In genomic region chr11:110537602-110538001, GRCm38 (mm10) we compare ENCODE assay signal across 8 mouse cellular contexts.
DNase-seq lines count a peak whose midpoint lies in the region; ATAC-seq and TF ChIP-seq lines count a peak whose summit lies in the region.

No protein-coding gene starts in this region.

- H3K9ac ChIP-seq in heart, embryonic 13.5 days: peak overlapping the region; percentile 71; the same call in 1 of the 2 replicates
- no peak overlapping the region for H3K9ac ChIP-seq in liver, embryonic 12.5 days
- H3K9ac ChIP-seq in stomach, embryonic 15.5 days: no peak overlapping the region

- H3K9me3 ChIP-seq in heart, embryonic 13.5 days: peaks cover 9% of the 10 kb centered on the region; the same call in 1 of the 2 replicates
- peaks cover 5% of the 10 kb centered on the region; the same call in 1 of the 2 replicates for H3K9me3 ChIP-seq in liver, embryonic 12.5 days (replicated peaks)
- no peaks in the 10 kb centered on the region for H3K9me3 ChIP-seq in stomach, embryonic 15.5 days

- H3K79me3 ChIP-seq in C2C12 (ENCODE audit: low read depth): no peaks in the 10 kb centered on the region

- no peak overlapping the region for H3K4me3 ChIP-seq in C2C12 (ENCODE audit: insufficient read depth, poor library complexity, severe bottlenecking)
- peak overlapping the region; percentile 35 for H3K4me3 ChIP-seq in heart, embryonic 13.5 days
- peak overlapping the region; percentile 19 for H3K4me3 ChIP-seq in liver, embryonic 12.5 days
- H3K4me3 ChIP-seq in stomach, embryonic 15.5 days (replicated peaks): no peak overlapping the region

- peak overlapping the region; percentile 66 for H3K4me2 ChIP-seq in heart, embryonic 13.5 days
- H3K4me2 ChIP-seq in liver, embryonic 12.5 days: peak overlapping the region; percentile 60
- peak overlapping the region; percentile 45; the same call in 1 of the 2 replicates for H3K4me2 ChIP-seq in stomach, embryonic 15.5 days

- DNase-seq in brain, embryonic 18.5 days (ENCODE audit: low read depth, low spot score): peak; percentile 59
- DNase-seq in kidney, postnatal 10 days: peak; percentile 82
- peak; percentile 72 for DNase-seq in naive thymus-derived CD4-positive, alpha-beta T cell, adult 2 months (ENCODE audit: low read depth)

- 10% methylated on average over 15 of the region's 15 CpGs for WGBS in heart, embryonic 13.5 days
- WGBS in liver, embryonic 12.5 days (ENCODE audit: insufficient replicate concordance): 3% methylated on average over 15 of the region's 15 CpGs
- WGBS in stomach, embryonic 15.5 days: 9% methylated on average over 15 of the region's 15 CpGs

- H3K79me2 ChIP-seq in C2C12 (ENCODE audit: control insufficient read depth, insufficient read depth): no peaks in the 10 kb centered on the region

- TF ChIP-seq CTCF in C2C12 (IDR thresholded peaks at IDR 0.05; ENCODE audit: control insufficient read depth, insufficient read depth, insufficient read length): peak; percentile 5

- no peaks in the 10 kb centered on the region for H3K27me3 ChIP-seq in C2C12 (ENCODE audit: control insufficient read depth, insufficient read depth, insufficient read length)
- no peaks in the 10 kb centered on the region for H3K27me3 ChIP-seq in heart, embryonic 13.5 days (replicated peaks)
- no peaks in the 10 kb centered on the region for H3K27me3 ChIP-seq in liver, embryonic 12.5 days (replicated peaks)
- no peaks in the 10 kb centered on the region for H3K27me3 ChIP-seq in stomach, embryonic 15.5 days (replicated peaks)

- H3K4me1 ChIP-seq in heart, embryonic 13.5 days: no peaks in the 10 kb centered on the region
- no peaks in the 10 kb centered on the region for H3K4me1 ChIP-seq in liver, embryonic 12.5 days
- no peaks in the 10 kb centered on the region for H3K4me1 ChIP-seq in stomach, embryonic 15.5 days

- H3ac ChIP-seq in C2C12 (ENCODE audit: control insufficient read depth, insufficient read length, low read depth): no peak overlapping the region

- no peak overlapping the region for H3K27ac ChIP-seq in heart, embryonic 13.5 days (replicated peaks)
- H3K27ac ChIP-seq in liver, embryonic 12.5 days: no peak overlapping the region
- no peak overlapping the region for H3K27ac ChIP-seq in stomach, embryonic 15.5 days

- peak; percentile 59 for ATAC-seq in erythroid progenitor cell, adult 5-6 weeks (replicated peaks; ENCODE audit: low FRiP score, poor library complexity, severe bottlenecking)
- ATAC-seq in heart, embryonic 13.5 days (ENCODE audit: extremely low read depth, insufficient number of reproducible peaks, low FRiP score, low TSS enrichment): no peak
- 0 out of 2 replicates have a peak, but pooled peaks have one; percentile 21 for ATAC-seq in liver, embryonic 12.5 days
- 0 out of 2 replicates have a peak, but pooled peaks have one; percentile 18 for ATAC-seq in stomach, embryonic 15.5 days (ENCODE audit: insufficient read depth, low FRiP score, low read depth)

- H3K36me3 ChIP-seq in C2C12 (ENCODE audit: control insufficient read depth, insufficient read depth): no peaks in the 10 kb centered on the region
- no peaks in the 10 kb centered on the region for H3K36me3 ChIP-seq in heart, embryonic 13.5 days
- H3K36me3 ChIP-seq in liver, embryonic 12.5 days: no peaks in the 10 kb centered on the region
- H3K36me3 ChIP-seq in stomach, embryonic 15.5 days: no peaks in the 10 kb centered on the region

TF ChIP-seq in C2C12, 6 proteins besides CTCF, POLR2A, EP300 and RAD21:
- no peak for TF ChIP-seq USF1 (IDR thresholded peaks at IDR 0.05; ENCODE audit: low read depth)
- TF ChIP-seq MAX (IDR thresholded peaks at IDR 0.05): no peak
- TF ChIP-seq CEBPB (IDR thresholded peaks at IDR 0.05; ENCODE audit: low read depth): no peak
- no peak for TF ChIP-seq MYOD1 (IDR thresholded peaks at IDR 0.05; ENCODE audit: control insufficient read depth, insufficient read length, low read depth)
- TF ChIP-seq MYOG (IDR thresholded peaks at IDR 0.05; ENCODE audit: control insufficient read depth, extremely low read depth, insufficient read length): no peak
- no peak for TF ChIP-seq FOSL1 (IDR thresholded peaks at IDR 0.05; ENCODE audit: insufficient read depth, low read length, poor library complexity, severe bottlenecking)

Comparison
In these comparisons a context has a peak if more than half of its experiments do, and no peak if none do; other contexts are left out.
1. H3K4me3 ChIP-seq: peak in heart, embryonic 13.5 days (single experiment) and liver, embryonic 12.5 days (single experiment); none in C2C12 (single experiment) and stomach, embryonic 15.5 days (single experiment).
2. Peak in every context shown above with its lines, with median percentiles within 50 percentile points of each other: DNase-seq and H3K4me2 ChIP-seq.